Mouse (Mus musculus): ENCODE measurements around the gene Rad18.

DNA sequence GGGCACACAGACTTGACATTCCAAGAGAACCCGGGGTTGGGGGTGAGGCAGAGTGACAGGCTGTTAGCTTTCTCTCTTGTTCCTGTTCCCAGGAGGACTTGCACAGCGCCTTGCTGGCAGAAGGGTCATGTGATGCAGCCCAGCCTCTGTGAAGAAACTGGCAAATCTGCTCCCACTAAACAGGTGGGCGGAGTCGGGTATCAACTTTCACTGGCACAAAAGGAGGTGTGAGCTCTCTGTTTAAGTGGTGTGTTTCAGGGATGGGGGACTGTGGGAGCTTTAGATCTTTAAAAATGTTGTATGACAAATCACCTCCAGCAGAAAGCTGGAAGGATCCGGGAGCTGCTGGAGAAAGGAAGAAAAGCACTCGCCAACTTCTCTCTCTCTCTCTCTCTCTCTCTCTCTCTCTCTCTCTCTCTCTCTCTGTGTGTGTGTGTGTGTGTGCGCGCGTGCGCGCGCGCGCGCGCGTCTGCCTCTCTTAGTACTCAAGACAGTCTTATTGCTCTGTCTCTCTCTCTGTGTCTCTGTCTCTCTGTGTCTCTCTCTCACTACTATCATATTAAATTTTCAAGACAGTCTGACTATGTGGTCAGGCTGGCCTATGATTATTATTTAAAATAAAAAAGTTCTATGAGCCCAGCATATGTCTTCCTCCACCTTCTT is 32.4 kb upstream of the Rad18 start:
- TF ChIP-seq CTCF (conservative IDR thresholded peaks at IDR 0.05; ENCODE audit: low read length) (no peak), POU5F1 (IDR thresholded peaks at IDR 0.05; ENCODE audit: borderline replicate concordance, low read length) (no peak)

Measured in E14TG2a.4 (cell line).